In genomic region chr9:122143219-122143618, GRCm38 (mm10) we compare ENCODE assay signal across 14 mouse cellular contexts. TPM values are rescaled to one million over a fixed set of nuclear protein-coding genes. Genes with fewer than 3 reads are reported as not detected.
DNase-seq lines count a peak whose midpoint lies in the region; ATAC-seq and TF ChIP-seq lines count a peak whose summit lies in the region.
"Had no signal": no experiment of that assay in that cellular context is flagged by ENCODE, and none has a peak within 500 bp of the region (broad histone marks: within the 10 kb centered on the region; RNA-seq: fewer than 3 reads in every experiment).

No protein-coding gene starts in this region.

- H3K4me3 ChIP-seq in gastrocnemius, adult 2 months = peak overlapping the region; percentile 11; the same call in 1 of the 2 replicates
- no peak overlapping the region for H3K4me3 ChIP-seq in kidney, embryonic 15.5 days (replicated peaks)
- no peak overlapping the region for H3K4me3 ChIP-seq in kidney, embryonic 14.5 days (ENCODE audit: low read length)
- no peak overlapping the region for H3K4me3 ChIP-seq in neural tube, embryonic 13.5 days
- H3K4me3 ChIP-seq: limb, embryonic 12.5 days had no signal

- 0 out of 2 replicates have a peak, but pooled peaks cover 4% of the 10 kb centered on the region for H3K9me3 ChIP-seq in kidney, embryonic 15.5 days (replicated peaks)
- peaks cover 6% of the 10 kb centered on the region for H3K9me3 ChIP-seq in kidney, embryonic 14.5 days (ENCODE audit: control insufficient read depth, low read length)
- H3K9me3 ChIP-seq in neural tube, embryonic 13.5 days = no peaks in the 10 kb centered on the region
- H3K9me3 ChIP-seq: G1E had no signal

- H3K27ac ChIP-seq in gastrocnemius, adult 2 months = peak overlapping the region; percentile 66
- peak overlapping the region; percentile 68 for H3K27ac ChIP-seq in kidney, embryonic 15.5 days
- no peak overlapping the region for H3K27ac ChIP-seq in kidney, embryonic 14.5 days (ENCODE audit: low read depth, low read length)
- 0 out of 2 replicates have a peak overlapping the region, but pooled peaks have one; percentile 23 for H3K27ac ChIP-seq in neural tube, embryonic 13.5 days (replicated peaks)
- H3K27ac ChIP-seq: limb, embryonic 12.5 days had no signal

- WGBS in kidney, embryonic 15.5 days = 44% methylated on average over 1 of the region's 1 CpGs
- 70% methylated on average over 1 of the region's 1 CpGs for WGBS in kidney, embryonic 14.5 days
- WGBS in neural tube, embryonic 13.5 days = 68% methylated on average over 1 of the region's 1 CpGs

- H3K4me1 ChIP-seq in kidney, embryonic 15.5 days = peaks cover 31% of the 10 kb centered on the region
- peaks cover 17% of the 10 kb centered on the region for H3K4me1 ChIP-seq in kidney, embryonic 14.5 days (ENCODE audit: control insufficient read depth, insufficient read depth, low read length)
- H3K4me1 ChIP-seq in neural tube, embryonic 13.5 days (replicated peaks) = peaks cover 23% of the 10 kb centered on the region
- H3K4me1 ChIP-seq: limb, embryonic 12.5 days had no signal

- H3K36me3 ChIP-seq in kidney, embryonic 15.5 days = peaks cover 30% of the 10 kb centered on the region
- peaks cover 20% of the 10 kb centered on the region for H3K36me3 ChIP-seq in kidney, embryonic 14.5 days (ENCODE audit: control insufficient read depth, insufficient read depth, low read length)
- H3K36me3 ChIP-seq in neural tube, embryonic 13.5 days = peaks cover 21% of the 10 kb centered on the region

- intact Hi-C loops in gastrocnemius, adult 2 months (cut with DNase I) = no loop called here
- intact Hi-C loops in gastrocnemius, postnatal 36 days (cut with DNase I) = no loop called here

- no peak for ATAC-seq in kidney, embryonic 15.5 days (replicated peaks; ENCODE audit: low FRiP score)
- no peak for ATAC-seq in kidney, embryonic 14.5 days (ENCODE audit: low FRiP score, low TSS enrichment)
- no peak for ATAC-seq in neural tube, embryonic 13.5 days (ENCODE audit: low read depth)
- ATAC-seq in inflammation-experienced regulatory T-cells, adult 6 months = no peak
- ATAC-seq in erythroblast, adult 5-6 weeks (replicated peaks; ENCODE audit: low FRiP score, poor library complexity, severe bottlenecking) = no peak

- TF ChIP-seq CTCF in gastrocnemius, adult 2 months (IDR thresholded peaks at IDR 0.05) = no peak

- peak; percentile 29 for DNase-seq in gastrocnemius, adult 2 months
- no peak for DNase-seq in gastrocnemius, postnatal 36 days
- no peak for DNase-seq in neural tube, embryonic 10.5 days (ENCODE audit: extremely low spot score, low spot score)
- DNase-seq: B cell, adult 2 months; cerebellum, postnatal 25 days; kidney, adult 11 months; thymus, adult 2 months had no signal

- H3K27me3 ChIP-seq in kidney, embryonic 15.5 days = no peaks in the 10 kb centered on the region
- no peaks in the 10 kb centered on the region for H3K27me3 ChIP-seq in kidney, embryonic 14.5 days (ENCODE audit: control insufficient read depth, insufficient read depth, low read length)
- H3K27me3 ChIP-seq in neural tube, embryonic 13.5 days = no peaks in the 10 kb centered on the region
- H3K27me3 ChIP-seq: limb, embryonic 12.5 days had no signal

- no peak overlapping the region for H3K4me2 ChIP-seq in kidney, embryonic 15.5 days
- H3K4me2 ChIP-seq in kidney, embryonic 14.5 days (replicated peaks; ENCODE audit: low read depth, low read length) = no peak overlapping the region
- no peak overlapping the region for H3K4me2 ChIP-seq in neural tube, embryonic 13.5 days
- H3K4me2 ChIP-seq: limb, embryonic 12.5 days had no signal

- H3K9ac ChIP-seq in kidney, embryonic 15.5 days = no peak overlapping the region
- H3K9ac ChIP-seq in kidney, embryonic 14.5 days (ENCODE audit: low read depth, low read length) = no peak overlapping the region
- H3K9ac ChIP-seq in neural tube, embryonic 13.5 days = no peak overlapping the region
- H3K9ac ChIP-seq: limb, embryonic 12.5 days had no signal

RNA-seq across cellular contexts. Expression of gene Snrk, which starts 26.2 kb away (rescaled TPM):
- 10 to 100 TPM; 55.2 to 80.0 TPM for total RNA-seq in gastrocnemius, adult 2 months (2021)
- total RNA-seq in gastrocnemius, postnatal 36 days (2021) = 10 to 100 TPM; 54.0 to 66.3 TPM
- 59.8 and 62.7 TPM in 2 replicates for polyA plus RNA-seq in kidney, embryonic 15.5 days (2015; fragmentation: Nextera tagmentation; extraction: Ambion mirVana)
- 22.5 and 41.1 TPM in 2 replicates for polyA plus RNA-seq in kidney, embryonic 14.5 days (2014; fragmentation: Nextera tagmentation; extraction: Ambion mirVana)
- 60.2 and 62.8 TPM in 2 replicates for polyA plus RNA-seq in neural tube, embryonic 13.5 days (2015; fragmentation: Nextera tagmentation; extraction: Ambion mirVana)
- polyA plus RNA-seq in inflammation-experienced regulatory T-cells, adult 6 months (2017; shearing (Covaris generic)) = 10 to 100 TPM; 20.1 to 26.7 (median 25.2) TPM
- total RNA-seq in erythroblast, adult 5-6 weeks (2015; ENCODE audit: low replicate concordance) = 4.2 and 10.0 TPM in 2 replicates
- total RNA-seq in erythroblast, adult 5-6 weeks (2017; ENCODE audit: low replicate concordance) = 10.0 and 28.9 TPM in 2 replicates
